Mouse (Mus musculus) CD4-positive, CD25-positive, alpha-beta regulatory T cell, adult 9 weeks (primary cell): ENCODE data around the gene Ercc5. TPM values are rescaled to one million over a fixed set of nuclear protein-coding genes. Genes with fewer than 3 reads are reported as not detected.

Experiments
- polyA plus RNA-seq: library from polyadenylated mRNA; unstranded; fragments of 100-300 nt; shearing (Covaris generic); gene quantifications from one replicate; pipeline ENCODE4 v1.2.1, GENCODE M21; 2017

Gene Ercc5
- polyA plus RNA-seq: 29.5 TPM

DNA sequence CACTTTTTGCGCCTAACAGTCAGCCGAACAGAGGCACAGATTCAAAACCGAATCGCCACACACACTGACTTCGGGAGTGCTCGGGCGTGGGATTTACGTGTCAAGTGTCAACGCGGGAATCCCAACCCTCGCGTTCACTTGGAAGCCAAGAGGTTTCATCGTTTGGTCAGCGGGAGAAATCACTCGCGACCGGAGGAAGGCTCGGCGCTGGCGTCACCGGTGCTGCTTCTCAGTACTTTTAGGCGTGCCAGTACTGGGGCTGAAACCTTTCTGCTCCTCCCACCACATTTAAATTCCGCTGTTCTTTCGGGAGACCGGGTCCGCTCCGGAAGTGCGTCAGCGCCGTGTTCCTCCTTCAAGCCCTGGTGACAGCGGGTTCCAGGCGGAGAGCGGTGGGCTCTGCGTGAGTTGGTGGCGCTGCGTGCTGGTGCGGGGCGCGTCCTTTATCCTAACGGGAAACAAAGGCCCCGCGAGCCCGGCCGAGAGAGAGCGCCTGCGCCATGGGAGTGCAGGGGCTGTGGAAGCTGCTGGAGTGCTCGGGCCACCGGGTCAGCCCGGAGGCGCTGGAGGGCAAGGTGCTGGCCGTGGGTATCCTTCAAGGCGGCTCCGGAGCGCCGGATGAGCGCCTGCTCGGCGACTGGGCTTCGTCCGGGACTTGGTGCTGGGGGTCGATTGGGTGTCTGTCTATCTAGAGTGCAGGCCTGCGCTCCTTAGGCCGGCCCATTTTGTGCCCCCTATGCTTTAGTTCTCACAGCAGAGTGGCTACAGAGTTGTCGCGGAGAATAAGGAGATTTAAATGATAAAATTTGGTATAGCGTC is at the start of gene Ercc5:
Gene Ercc5 (plus strand): TSS at position 182 of the 819 bp plus-strand sequence.

DNA sequence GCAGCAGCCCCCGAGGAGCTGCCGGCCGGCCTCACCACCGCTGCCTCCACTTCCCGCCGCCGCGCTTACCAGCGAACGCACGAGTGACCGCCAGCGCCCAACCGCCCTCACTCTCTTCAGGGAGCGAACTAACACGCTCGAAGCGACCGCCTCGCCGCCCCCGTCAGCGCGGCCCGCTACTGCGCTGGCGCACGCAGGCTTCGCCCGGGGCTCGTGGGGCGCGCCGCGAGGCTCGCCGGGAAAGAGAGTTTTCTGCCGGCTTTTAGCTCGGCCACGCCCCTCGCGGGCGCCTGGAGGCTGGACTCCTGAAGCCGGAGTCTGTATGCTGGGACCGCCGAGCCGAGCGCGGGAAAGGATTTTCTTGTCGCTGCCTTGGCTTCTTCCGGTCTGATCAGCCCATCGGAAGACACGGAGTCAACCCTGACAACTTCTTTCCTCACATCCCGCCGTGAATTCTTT is 45.3 kb upstream of the Ercc5 start, which contains the start of gene Tex30:
Gene Tex30 (minus strand): TSS at position 183 of the 459 bp plus-strand sequence.

DNA sequence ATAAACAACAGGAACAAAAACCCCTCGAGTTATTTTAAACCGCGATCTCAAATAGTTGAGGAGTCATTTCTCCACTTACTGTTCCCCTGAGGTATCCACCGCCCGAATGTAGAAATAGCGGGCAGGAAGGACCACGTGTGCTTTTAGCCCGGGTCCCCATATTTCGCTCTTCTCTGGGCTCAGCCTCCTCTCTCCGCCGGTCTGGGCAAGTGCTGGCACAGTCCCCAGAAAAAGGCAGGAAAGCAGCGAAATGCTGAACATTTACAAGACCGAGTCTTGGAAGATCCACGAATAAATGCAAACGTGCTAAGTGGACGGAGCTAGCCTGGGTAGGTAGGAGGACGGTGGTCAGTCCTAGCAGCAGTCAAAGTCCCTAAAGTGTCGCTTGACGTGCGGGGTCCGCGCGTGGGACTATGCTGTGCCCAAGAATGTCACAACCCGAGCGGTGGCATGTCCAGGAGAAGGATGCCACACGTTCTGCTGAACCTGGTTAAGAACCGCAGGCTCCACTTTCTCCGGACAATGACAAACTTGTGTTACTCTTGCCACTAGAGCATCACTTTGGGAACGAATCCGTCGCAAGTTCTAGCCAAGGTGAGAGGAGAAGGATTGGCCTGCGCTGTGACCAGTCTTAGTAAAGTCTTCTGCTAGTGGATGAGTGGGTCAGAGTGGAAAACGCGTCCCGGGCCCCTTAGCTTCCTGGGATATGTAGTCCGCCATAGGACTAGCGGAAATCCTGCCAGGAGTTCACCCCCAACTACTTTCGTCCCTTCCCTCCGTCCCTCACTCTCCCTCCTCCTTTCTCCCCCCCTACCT is 29.1 kb upstream of the Ercc5 start, which contains the start of the genes Kdelc1 and Bivm:
Gene Kdelc1 (minus strand): TSS at position 570 of the 816 bp plus-strand sequence.
Gene Bivm (plus strand): TSS at position 719 of the 816 bp plus-strand sequence.

DNA sequence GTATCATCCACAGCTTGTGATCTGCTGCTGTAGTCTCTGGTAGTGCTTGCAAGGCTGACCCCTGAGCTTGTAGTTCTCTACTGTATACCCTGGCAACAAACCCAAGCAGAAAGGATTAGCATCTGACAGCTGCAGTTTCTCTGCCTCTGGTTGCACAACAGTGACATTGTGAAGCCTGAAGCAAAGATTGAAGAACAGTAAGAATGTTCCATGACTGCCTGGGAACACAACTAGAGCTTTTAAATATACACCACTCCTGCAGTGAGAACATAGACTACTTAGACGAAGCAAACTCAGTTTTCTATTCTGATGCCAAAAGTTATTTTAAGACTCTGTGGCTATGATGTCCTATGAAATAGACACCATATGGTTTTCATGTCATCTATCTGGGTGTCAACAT is 71.3 kb downstream of the Ercc5 start, which contains the start of gene Mettl21e:
Gene Mettl21e (minus strand): TSS at position 86 of the 400 bp plus-strand sequence.

Other genes starting within 250 kb of the Ercc5 start
- 192 TPM for gene Tpp2, start 214.1 kb upstream of the Ercc5 start, polyA plus RNA-seq
- 1.2 TPM for gene Mettl21c, start 127.7 kb upstream of the Ercc5 start, polyA plus RNA-seq
- gene Gm8251, start 85.8 kb upstream of the Ercc5 start, polyA plus RNA-seq: 0.15 TPM
- 56.3 TPM for gene Tex30, start 45.3 kb upstream of the Ercc5 start, polyA plus RNA-seq
- gene Kdelc1, start 28.9 kb upstream of the Ercc5 start, polyA plus RNA-seq: 17.4 TPM
- 15.0 TPM for gene Bivm, start 28.8 kb upstream of the Ercc5 start, polyA plus RNA-seq
- gene Mettl21e, start 71.2 kb downstream of the Ercc5 start, polyA plus RNA-seq: not detected